Mouse (Mus musculus) CD4-positive naive resting alpha-beta T cell, adult 57 days (primary cell): ENCODE measurements around the gene Kifc5b. TPM values are rescaled to one million over a fixed set of nuclear protein-coding genes. Genes with fewer than 3 reads are reported as not detected.

Experiments used
- total RNA-seq: library from RNA; stranded (reverse); gene quantifications from one replicate; pipeline ENCODE4 v1.2.4, GENCODE M21; 2023

Kifc5b gene
- 7.1 TPM for total RNA-seq

DNA sequence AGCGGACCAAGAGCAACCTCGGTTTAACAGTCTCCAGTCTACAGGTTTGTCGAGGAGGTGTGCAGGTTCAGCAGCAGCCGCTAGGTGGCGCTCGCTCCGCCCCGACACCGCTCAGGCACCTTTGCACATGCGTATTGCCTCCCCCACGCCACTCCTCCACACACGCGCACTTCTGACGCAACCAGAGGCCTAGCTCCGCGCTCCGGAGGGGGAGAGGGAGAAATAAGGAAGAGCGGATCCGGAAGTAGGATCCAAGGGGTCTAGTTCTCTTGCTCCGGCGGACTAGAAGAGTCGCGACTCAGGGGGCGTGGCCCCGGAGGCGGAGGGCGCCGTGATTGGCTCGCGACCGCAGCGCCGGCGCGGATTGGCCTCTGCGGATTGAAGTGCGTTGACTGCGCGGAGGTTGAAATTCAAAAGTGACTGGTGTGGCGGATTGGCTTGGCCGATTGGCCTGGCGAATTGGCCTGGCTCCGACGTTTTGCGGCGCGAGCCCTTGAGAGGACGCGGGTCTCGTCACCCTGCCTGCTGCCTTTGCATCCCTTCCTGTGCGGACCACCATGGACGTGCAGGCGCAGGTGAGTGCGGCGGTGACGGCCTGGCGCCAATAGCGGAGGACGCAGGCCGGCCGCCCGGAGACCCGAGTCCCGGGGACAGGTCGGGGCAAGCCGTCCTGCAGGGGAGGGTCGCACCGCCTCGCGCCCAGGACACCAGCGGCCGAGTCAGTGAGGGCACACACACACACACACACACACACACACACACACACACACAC is at the start of gene Kifc5b:
TSS of gene Kifc5b (plus strand) at position 381 of the 772 bp plus-strand sequence.

DNA sequence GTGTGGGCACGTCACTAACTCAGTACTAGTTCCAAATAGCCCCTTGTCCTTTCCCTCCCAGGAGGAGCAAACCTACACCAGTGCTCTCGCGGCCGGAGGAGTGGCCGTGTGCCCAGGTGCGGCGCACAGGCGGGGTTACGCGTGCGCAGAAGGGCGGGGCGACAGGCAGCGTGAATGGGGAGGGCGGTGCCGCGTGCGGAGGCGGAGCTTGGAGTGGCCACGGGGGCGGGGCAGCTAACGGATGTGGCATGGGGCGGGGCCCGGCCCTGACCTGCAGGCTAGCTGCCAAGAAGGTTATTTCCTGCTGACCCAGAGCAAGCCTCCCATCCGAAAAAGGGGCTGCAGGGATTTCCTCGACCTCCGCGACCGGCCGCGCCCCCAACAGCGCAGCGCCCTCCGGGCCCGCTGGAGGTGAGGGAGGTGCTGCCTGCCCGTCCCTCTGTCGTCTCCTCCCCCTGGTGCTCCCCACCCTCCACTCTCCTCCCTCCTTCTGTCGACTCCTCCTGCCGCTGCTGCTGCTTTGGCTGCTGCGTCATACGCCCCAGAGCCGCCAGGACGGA is 16.0 kb downstream of the Kifc5b start, which contains the start of gene Phf1:
TSS of gene Phf1 (plus strand) at position 214 of the 560 bp plus-strand sequence.

DNA sequence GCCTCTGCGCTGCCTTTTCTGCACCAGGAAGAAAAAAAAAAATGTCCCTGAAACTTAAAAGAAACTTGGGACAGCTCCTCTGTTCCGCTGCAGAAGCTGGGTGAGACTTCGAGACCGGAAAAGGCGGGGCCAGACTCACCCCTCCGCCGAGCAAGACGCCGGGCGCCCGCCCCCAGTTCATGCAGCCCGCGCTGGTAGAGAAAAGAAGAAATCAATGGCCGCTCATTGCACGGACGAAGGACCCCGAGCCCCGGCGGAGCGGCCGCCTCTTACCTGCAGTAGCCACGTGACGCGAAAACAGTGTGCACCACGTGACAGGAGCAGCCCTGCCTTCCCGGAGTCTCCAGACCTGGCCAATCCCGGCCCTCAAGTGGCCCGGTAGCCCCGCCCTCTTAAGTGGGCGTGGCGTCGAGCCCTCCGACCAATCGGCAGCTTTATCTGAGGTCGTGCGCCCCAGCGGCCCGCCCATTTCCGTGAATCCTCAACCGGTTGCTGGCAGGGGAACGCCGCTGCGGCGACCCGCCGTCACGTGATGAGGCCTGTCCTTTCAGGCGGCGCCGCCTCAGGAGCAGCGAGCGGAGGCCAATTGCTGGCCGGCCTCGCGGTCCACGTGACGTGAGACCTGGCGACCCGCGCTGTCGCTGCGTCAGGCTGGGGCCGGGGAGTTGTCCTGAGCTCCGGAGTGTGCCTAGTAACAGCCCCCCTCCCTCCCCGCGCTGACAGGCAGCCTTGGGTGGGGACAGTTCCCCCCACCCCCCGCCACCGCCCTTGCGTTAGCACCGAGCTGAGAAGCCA is 22.5 kb downstream of the Kifc5b start, which contains the start of gene Cuta:
TSS of gene Cuta (minus strand) at position 392 of the 795 bp plus-strand sequence.

DNA sequence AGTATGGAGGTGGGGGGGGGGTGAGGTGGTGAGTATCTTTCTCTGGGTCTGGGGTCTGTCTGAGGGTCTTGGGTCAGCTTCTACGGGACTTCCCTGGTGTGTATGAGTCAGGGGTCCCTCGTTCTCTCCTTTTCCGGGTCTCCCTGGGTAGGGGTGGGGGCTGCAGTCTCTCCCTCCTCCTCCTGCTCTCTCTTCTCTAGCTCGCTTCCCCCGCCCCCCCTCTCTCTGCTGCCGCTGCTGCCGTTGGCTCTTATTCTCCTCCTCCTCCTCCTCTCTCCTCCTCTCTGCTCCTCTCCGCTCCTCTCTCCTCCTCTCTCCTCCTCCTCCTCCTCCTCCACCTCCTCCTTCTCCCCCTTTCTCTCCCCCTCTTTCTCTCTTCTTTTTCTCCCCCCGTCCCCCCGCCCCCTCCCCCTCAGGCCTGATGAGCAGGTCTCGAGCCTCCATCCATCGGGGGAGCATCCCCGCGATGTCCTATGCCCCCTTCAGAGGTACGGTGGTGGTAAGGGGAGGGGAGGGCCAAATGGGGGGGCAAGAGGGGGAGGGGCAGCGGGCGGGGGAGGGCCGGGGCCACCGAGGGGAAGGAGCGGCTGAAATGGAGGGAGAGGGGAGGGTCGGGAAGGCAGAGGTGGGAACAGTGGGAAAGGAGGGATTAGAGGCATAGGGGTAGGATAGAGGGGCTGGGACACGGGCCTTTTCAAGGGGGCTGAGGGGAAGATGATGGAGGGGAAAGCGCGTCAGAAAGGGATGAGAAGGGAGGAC is 24.3 kb downstream of the Kifc5b start, which contains the start of gene Syngap1:
TSS of gene Syngap1 (plus strand) at position 223 of the 759 bp plus-strand sequence.

DNA sequence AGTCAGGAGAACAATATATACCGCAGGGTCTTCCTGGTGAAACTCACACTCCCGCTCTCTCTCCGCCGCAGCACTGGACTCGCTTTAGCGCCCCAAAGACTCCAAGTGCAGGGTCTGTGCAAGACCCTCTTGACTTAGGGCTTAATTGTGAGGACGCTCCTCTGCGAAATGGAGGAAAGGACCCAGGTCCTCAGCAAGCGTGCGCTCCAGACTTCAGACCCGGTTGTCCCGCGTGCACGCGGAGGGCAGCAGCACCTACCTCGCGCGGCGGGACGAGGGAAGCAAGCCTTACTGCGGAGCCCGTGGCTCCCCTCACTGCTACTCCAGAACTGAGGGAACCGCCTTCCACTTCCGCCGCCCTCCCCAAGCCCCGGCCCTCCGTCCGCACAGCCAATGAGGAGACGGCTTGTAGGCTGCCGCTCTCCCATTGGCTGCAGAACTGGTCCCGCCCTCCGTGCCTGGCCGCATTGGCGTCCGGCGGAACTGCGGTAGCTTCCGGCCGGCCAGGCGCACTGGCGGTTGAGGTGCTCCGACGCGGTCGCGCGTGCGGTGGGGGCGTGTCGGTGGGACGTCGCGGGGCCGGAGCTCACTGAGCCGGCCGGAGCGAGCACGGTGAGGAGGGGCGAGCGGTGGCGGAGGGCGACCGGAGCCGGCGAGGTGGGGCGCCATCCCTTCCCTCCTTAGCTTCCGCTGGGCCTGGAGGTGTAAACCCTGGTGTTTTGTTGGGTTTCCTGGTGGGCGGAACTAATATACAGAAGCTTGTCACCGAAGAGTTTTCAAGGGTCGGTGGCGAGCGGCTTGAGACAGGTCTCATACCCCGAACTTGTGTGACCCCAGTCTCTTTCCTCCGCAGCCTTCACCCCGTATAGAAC is 56.0 kb downstream of the Kifc5b start, which contains the start of gene Zbtb9:
TSS of gene Zbtb9 (plus strand) at position 465 of the 872 bp plus-strand sequence.

Other genes with a start within 250 kb of the Kifc5b start
- 126 TPM for gene Crebrf, start 201.4 kb upstream of the Kifc5b start, total RNA-seq
- gene Bnip1, start 136.0 kb upstream of the Kifc5b start, total RNA-seq = 28.1 TPM
- gene Nkx2-5, start 72.1 kb upstream of the Kifc5b start, total RNA-seq = not detected
- gene Phf1, start 16.0 kb downstream of the Kifc5b start, total RNA-seq = 154 TPM
- 88.8 TPM for gene Cuta, start 22.5 kb downstream of the Kifc5b start, total RNA-seq
- gene Syngap1, start 24.2 kb downstream of the Kifc5b start, total RNA-seq = 2.7 TPM
- 21.0 TPM for gene Zbtb9, start 56.1 kb downstream of the Kifc5b start, total RNA-seq
- 37.7 TPM for gene Bak1, start 111.9 kb downstream of the Kifc5b start, total RNA-seq
- 104 TPM for gene Itpr3, start 140.2 kb downstream of the Kifc5b start, total RNA-seq
- 47.1 TPM for gene Uqcc2, start 216.8 kb downstream of the Kifc5b start, total RNA-seq